Mouse (Mus musculus): Measurements from ENCODE around the gene Smad3.

DNA sequence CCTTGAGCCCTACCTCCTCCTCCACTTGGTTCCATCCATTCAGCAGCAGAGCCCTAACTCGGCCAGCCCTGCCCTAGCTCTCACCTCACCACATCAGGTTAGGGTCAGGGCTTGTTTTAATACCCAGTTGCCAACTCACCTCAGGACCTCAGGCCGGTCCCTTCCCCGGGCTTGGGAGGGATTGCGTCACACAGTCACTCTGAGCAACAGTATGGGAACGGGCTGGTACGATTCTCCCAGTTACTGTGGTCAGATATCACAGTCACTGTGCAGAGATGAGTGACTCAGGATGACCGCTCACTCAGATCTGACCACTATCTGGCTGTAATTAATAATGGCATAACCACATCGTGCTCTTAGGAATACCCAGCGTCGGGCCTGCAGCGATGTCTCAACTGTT is 14.0 kb downstream of the Smad3 start:
- TF ChIP-seq EP300 (IDR thresholded peaks at IDR 0.05) (no peak), CTCF (IDR thresholded peaks at IDR 0.05) (no peak)
